Mouse (Mus musculus) liver, embryonic 14.5 days (tissue): ENCODE measurements around the gene Syndig1l. TPM values are rescaled to one million over a fixed set of nuclear protein-coding genes. Genes with fewer than 3 reads are reported as not detected.

Experiments used
- ATAC-seq: fragments of 200-750 bp; cut with Nextera tagmentation; 2 replicates; pipeline ENCODE4 v1.8.0; 2017; ENCODE audit warnings: moderate number of reproducible peaks, mild to moderate bottlenecking, moderate library complexity; ENCODE audit not compliant: insufficient read depth
- DNase-seq, 3 experiments: peaks; one replicate each; pipeline ENCODE4 v3.0.0-alpha.2; 2012 to 2013; ENCODE audit warnings: low read depth in 3 of 3, low spot score in 3 of 3
- H3K27ac ChIP-seq: fragments of 300-500 bp; sonication (generic); 2 replicates; pipeline ENCODE4 v1.5.1; 2014; ENCODE audit warnings: moderate library complexity, mild to moderate bottlenecking, control low read depth, inconsistent platforms
- H3K27me3 ChIP-seq: fragments of 300-500 bp; sonication (generic); 2 replicates; pipeline ENCODE4 v1.6.1; 2014; ENCODE audit warnings: mild to moderate bottlenecking, low read length, moderate library complexity; ENCODE audit not compliant: control insufficient read depth, insufficient read depth
- H3K36me3 ChIP-seq: fragments of 300-500 bp; sonication (generic); replicated peaks from 2 replicates; pipeline ENCODE4 v1.6.1; 2014; ENCODE audit warnings: low read depth; ENCODE audit not compliant: control insufficient read depth, insufficient read depth
- H3K4me1 ChIP-seq, 2 experiments: fragments of 200-500 bp in 1 of 2; fragments of 300-500 bp in 1 of 2; sonication (generic) in 1 of 2; replicated peaks; 2 replicates each; pipeline ENCODE4 v1.6.1; 2012 to 2014; ENCODE audit warnings: antibody characterized with exemption in 1 of 2, inconsistent platforms in 1 of 2, low read length in 1 of 2; ENCODE audit not compliant: control insufficient read depth in 2 of 2, insufficient read depth in 2 of 2
- H3K4me2 ChIP-seq: fragments of 300-500 bp; sonication (generic); 2 replicates; pipeline ENCODE4 v1.6.1; 2014; ENCODE audit warnings: low read depth, mild to moderate bottlenecking, control low read depth, moderate library complexity
- H3K4me3 ChIP-seq, 2 experiments: fragments of 200-500 bp in 1 of 2; fragments of 300-500 bp in 1 of 2; sonication (generic) in 1 of 2; 2 replicates each; pipeline ENCODE4 v1.5.1; 2012 to 2014; ENCODE audit warnings: low read depth in 2 of 2, low read length in 2 of 2, mild to moderate bottlenecking in 2 of 2, control low read depth in 1 of 2, inconsistent platforms in 1 of 2, moderate library complexity in 1 of 2; ENCODE audit not compliant: insufficient read depth in 1 of 2
- H3K9ac ChIP-seq: fragments of 300-500 bp; sonication (generic); replicated peaks from 2 replicates; pipeline ENCODE4 v1.6.1; 2014; ENCODE audit warnings: mild to moderate bottlenecking, control low read depth, moderate library complexity
- H3K9me3 ChIP-seq: fragments of 300-500 bp; sonication (generic); 2 replicates; pipeline ENCODE4 v1.6.1; 2016; ENCODE audit warnings: low read length, mixed read lengths; ENCODE audit not compliant: control insufficient read depth
- CTCF ChIP-seq: IDR thresholded peaks from 2 replicates; pipeline ENCODE4 v1.5.1; 2016; ENCODE audit warnings: antibody characterized with exemption, low read depth, control low read depth
- EP300 ChIP-seq: IDR thresholded peaks from 2 replicates; pipeline ENCODE4 v1.6.1; 2016; ENCODE audit warnings: antibody characterized with exemption, low read depth
- WGBS: fragments of 180-500 bp; shearing (Covaris S2); extraction: QIAGEN DNeasy Blood & Tissue Kit; methylation state at CpG from one replicate; pipeline ENCODE4 v1.1.7; 2014; ENCODE audit not compliant: insufficient replicate concordance; 5-methylcytosine and 5-hydroxymethylcytosine counted together
- polyA plus RNA-seq, 2 experiments: library from polyadenylated mRNA; depleted of rRNA in 1 of 2; stranded (reverse) in 1 of 2; unstranded in 1 of 2; fragments of >200 nt; fragmentation: Nextera tagmentation in 1 of 2; extraction: Ambion mirVana in 1 of 2; gene quantifications; 2 replicates each; pipeline versions ENCODE4 v1.2.1 to v1.2.3; 2012 to 2014

Syndig1l gene
- polyA plus RNA-seq, 2 experiments: 0.04 to 0.08 TPM

DNA sequence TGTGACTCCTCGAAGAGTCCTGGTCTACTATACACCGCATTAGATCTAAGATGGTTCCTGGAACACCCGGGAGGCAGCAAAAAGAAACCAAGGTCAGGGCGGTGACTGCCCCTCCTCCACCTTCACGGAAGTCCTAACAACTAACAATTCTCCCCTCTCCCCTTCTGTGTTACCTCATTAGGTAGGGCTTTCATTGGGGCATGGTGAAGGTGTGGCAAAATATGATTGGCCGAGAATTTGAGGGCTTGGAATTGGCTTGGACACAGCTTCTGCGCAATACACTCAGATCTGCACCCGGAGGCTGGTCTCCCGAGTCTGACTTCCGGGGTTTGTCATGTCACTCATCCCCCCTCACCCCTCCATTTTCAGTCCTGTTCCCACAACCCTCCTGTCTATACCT, 29.8 kb upstream of the Syndig1l start:
- no peak for TF ChIP-seq EP300
- TF ChIP-seq CTCF: no peak
- Histone ChIP-seq H3K4me1 (no peaks in the 10 kb centered on the region), H3K36me3 (no peaks in the 10 kb centered on the region), H3K27ac (no peak overlapping the region), H3K27me3 (no peaks in the 10 kb centered on the region), H3K9ac (no peak overlapping the region), H3K9me3 (no peaks in the 10 kb centered on the region), H3K4me2 (no peak overlapping the region), H3K4me3 (no peak overlapping the region)
- 85% methylated on average over 10 of the region's 10 CpGs for WGBS
- ATAC-seq: no peak
- no peak for DNase-seq

DNA sequence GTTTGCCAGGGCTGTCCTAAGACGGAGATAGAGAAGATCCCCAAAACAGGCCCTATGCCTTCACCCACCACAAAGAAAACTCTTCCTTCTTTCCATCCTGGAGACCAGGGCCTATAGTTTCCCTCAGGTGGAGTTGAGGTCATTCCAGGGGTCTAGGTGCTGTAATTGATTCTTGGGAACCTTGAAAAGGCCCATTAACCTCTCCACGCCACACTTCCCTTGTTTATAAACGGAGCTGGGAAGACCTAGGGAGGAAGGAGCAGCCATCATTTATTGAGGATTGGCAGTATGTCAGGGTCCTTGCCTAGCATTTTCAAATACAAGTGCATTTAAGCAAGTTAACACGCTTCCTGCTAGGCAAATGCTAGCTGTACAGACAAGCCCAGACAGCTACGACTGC, 28.8 kb upstream of the Syndig1l start:
- no peak overlapping the region for H3K27ac ChIP-seq
- DNase-seq (no peak), ATAC-seq (no peak)
- H3K9me3 ChIP-seq: no peaks in the 10 kb centered on the region
- no peaks in the 10 kb centered on the region for H3K4me1 ChIP-seq
- H3K4me2 ChIP-seq: no peak overlapping the region
- WGBS: 56% methylated on average over 5 of the region's 5 CpGs
- H3K27me3 ChIP-seq: no peaks in the 10 kb centered on the region
- TF ChIP-seq EP300 (no peak), CTCF (no peak)
- H3K9ac ChIP-seq: no peak overlapping the region
- no peaks in the 10 kb centered on the region for H3K36me3 ChIP-seq
- no peak overlapping the region for H3K4me3 ChIP-seq

DNA sequence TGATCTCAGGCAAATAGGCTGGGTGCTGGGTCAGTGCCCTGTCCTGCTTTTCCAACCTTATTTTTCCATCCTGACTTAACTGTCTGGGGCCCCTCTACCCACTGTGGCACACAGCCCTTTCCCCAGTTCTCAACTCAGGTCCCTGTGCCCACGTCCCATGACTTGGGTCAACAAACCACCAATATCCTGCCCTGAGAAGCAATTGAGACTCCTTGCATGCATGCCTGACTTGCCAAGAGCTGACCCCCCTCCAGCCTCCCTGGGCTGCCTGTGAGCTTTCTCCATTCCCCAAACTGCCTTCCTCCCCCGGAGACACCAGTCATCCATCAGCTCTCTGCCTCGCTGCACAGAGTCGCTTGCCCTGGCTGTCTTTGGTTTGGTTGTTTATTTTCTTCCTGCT, 28.4 kb upstream of the Syndig1l start:
- TF ChIP-seq CTCF: no peak
- no peak for TF ChIP-seq EP300
- ATAC-seq (no peak), DNase-seq (no peak)
- H3K4me3 ChIP-seq: no peak overlapping the region
- H3K27ac ChIP-seq: no peak overlapping the region
- no peak overlapping the region for H3K4me2 ChIP-seq
- H3K9me3 ChIP-seq: no peaks in the 10 kb centered on the region
- 38% methylated on average over 4 of the region's 4 CpGs for WGBS
- no peak overlapping the region for H3K9ac ChIP-seq
- H3K4me1 ChIP-seq: no peaks in the 10 kb centered on the region
- H3K36me3 ChIP-seq: no peaks in the 10 kb centered on the region
- H3K27me3 ChIP-seq: no peaks in the 10 kb centered on the region

DNA sequence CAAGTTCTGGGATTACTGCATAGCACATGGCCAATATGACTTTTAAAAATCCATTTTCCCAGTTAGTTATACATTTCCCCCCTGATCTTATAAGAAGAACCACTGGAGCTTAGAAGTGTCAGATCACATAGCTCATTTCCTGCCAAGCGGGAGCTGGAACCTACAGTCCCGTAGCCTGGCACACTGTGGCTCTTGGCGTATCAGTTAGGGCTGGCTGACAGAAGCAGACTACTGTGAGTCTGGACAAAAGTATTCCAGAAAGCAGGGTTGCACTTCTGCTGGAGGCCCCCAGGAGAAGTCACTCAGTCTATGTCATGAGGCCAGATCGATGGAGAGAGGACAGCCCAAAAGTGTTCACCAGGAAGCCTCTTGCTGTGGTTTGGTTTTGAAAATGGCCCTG, 27.8 kb upstream of the Syndig1l start:
- no peak overlapping the region for H3K9ac ChIP-seq

GRCm38 (mm10) chr12:84718462-84719244, 20.0 kb upstream of the Syndig1l start:
- DNase-seq (no peak), ATAC-seq (no peak)
- H3K4me3 ChIP-seq: no peak overlapping the region
- H3K9me3 ChIP-seq: no peaks in the 10 kb centered on the region
- H3K9ac ChIP-seq: no peak overlapping the region
- no peak overlapping the region for H3K4me2 ChIP-seq
- no peak overlapping the region for H3K27ac ChIP-seq
- H3K4me1 ChIP-seq: no peaks in the 10 kb centered on the region
- H3K27me3 ChIP-seq: no peaks in the 10 kb centered on the region
- WGBS: 58% methylated on average over 9 of the region's 9 CpGs
- H3K36me3 ChIP-seq: no peaks in the 10 kb centered on the region
- TF ChIP-seq CTCF (no peak), EP300 (no peak)

More for the DNA sequence above, 27.8 kb upstream of the Syndig1l start:
- DNase-seq (no peak), ATAC-seq (no peak)
- Histone ChIP-seq H3K27me3 (no peaks in the 10 kb centered on the region), H3K4me3 (no peak overlapping the region), H3K4me1 (no peaks in the 10 kb centered on the region), H3K36me3 (no peaks in the 10 kb centered on the region), H3K27ac (no peak overlapping the region), H3K4me2 (no peak overlapping the region), H3K9me3 (no peaks in the 10 kb centered on the region)
- TF ChIP-seq EP300 (no peak), CTCF (no peak)
- 57% methylated on average over 4 of the region's 4 CpGs for WGBS
